Mouse (Mus musculus): Measurements from ENCODE around the gene Pank4. TPM values are rescaled to one million over a fixed set of nuclear protein-coding genes. Genes with fewer than 3 reads are reported as not detected.

Pank4 gene
- polyA plus RNA-seq, 1 experiment from 2014 or later: 50.0 TPM

- peak; percentile 50 for DNase-seq (ENCODE audit: low spot score)
Observed at GRCm38 (mm10) chr4:155019336-155019847, 55.5 kb downstream of the Pank4 start.

GRCm38 (mm10) chr4:155020141-155020540, 56.2 kb downstream of the Pank4 start:
- ATAC-seq (ENCODE audit: insufficient number of reproducible peaks, low FRiP score, low TSS enrichment, low read depth): no peak
- H3K4me2 ChIP-seq (ENCODE audit: low read depth, severe bottlenecking): no peak overlapping the region
- 41% methylated on average over 1 of the region's 1 CpGs for WGBS
- H3K9ac ChIP-seq (ENCODE audit: low read length): no peak overlapping the region
- no peak overlapping the region for H3K27ac ChIP-seq (replicated peaks; ENCODE audit: low read depth, low read length)
- DNase-seq (ENCODE audit: low spot score): no peak
- H3K36me3 ChIP-seq (ENCODE audit: control insufficient read depth, insufficient read depth, low read length): no peaks in the 10 kb centered on the region
- no peak overlapping the region for H3K4me3 ChIP-seq (ENCODE audit: low read depth, low read length)
- no peaks in the 10 kb centered on the region for H3K27me3 ChIP-seq (ENCODE audit: control insufficient read depth, insufficient read depth, low read length)
- H3K9me3 ChIP-seq (ENCODE audit: control insufficient read depth, low read length): no peaks in the 10 kb centered on the region
- peaks cover 6% of the 10 kb centered on the region for H3K4me1 ChIP-seq (ENCODE audit: control insufficient read depth, insufficient read depth, low read length)

More at GRCm38 (mm10) chr4:155019336-155019847, 55.5 kb downstream of the Pank4 start:
- Histone ChIP-seq H3K4me3 (ENCODE audit: low read depth, low read length) (no peak overlapping the region), H3K4me2 (ENCODE audit: low read depth, severe bottlenecking) (no peak overlapping the region; the same call in 1 of the 2 replicates), H3K4me1 (ENCODE audit: control insufficient read depth, insufficient read depth, low read length) (peaks cover 6% of the 10 kb centered on the region), H3K27ac (replicated peaks; ENCODE audit: low read depth, low read length) (no peak overlapping the region), H3K9ac (ENCODE audit: low read length) (no peak overlapping the region), H3K27me3 (ENCODE audit: control insufficient read depth, insufficient read depth, low read length) (no peaks in the 10 kb centered on the region), H3K9me3 (ENCODE audit: control insufficient read depth, low read length) (no peaks in the 10 kb centered on the region), H3K36me3 (ENCODE audit: control insufficient read depth, insufficient read depth, low read length) (no peaks in the 10 kb centered on the region)
- no peak for ATAC-seq (ENCODE audit: insufficient number of reproducible peaks, low FRiP score, low TSS enrichment, low read depth)
- WGBS: 0% methylated on average over 10 of the region's 10 CpGs

- Histone ChIP-seq H3K9me3 (ENCODE audit: control insufficient read depth, low read length) (no peaks in the 10 kb centered on the region), H3K27ac (replicated peaks; ENCODE audit: low read depth, low read length) (no peak overlapping the region), H3K27me3 (ENCODE audit: control insufficient read depth, insufficient read depth, low read length) (no peaks in the 10 kb centered on the region), H3K4me2 (ENCODE audit: low read depth, severe bottlenecking) (no peak overlapping the region), H3K36me3 (ENCODE audit: control insufficient read depth, insufficient read depth, low read length) (no peaks in the 10 kb centered on the region), H3K9ac (ENCODE audit: low read length) (no peak overlapping the region), H3K4me1 (ENCODE audit: control insufficient read depth, insufficient read depth, low read length) (peaks cover 6% of the 10 kb centered on the region), H3K4me3 (ENCODE audit: low read depth, low read length) (no peak overlapping the region)
- no peak for DNase-seq (ENCODE audit: low spot score)
- no peak for ATAC-seq (ENCODE audit: insufficient number of reproducible peaks, low FRiP score, low TSS enrichment, low read depth)
- 64% methylated on average over 9 of the region's 9 CpGs for WGBS
Observed at GRCm38 (mm10) chr4:155020813-155021212, 56.9 kb downstream of the Pank4 start.

- Histone ChIP-seq H3K27ac (replicated peaks; ENCODE audit: low read depth, low read length) (no peak overlapping the region), H3K4me1 (ENCODE audit: control insufficient read depth, insufficient read depth, low read length) (peaks cover 6% of the 10 kb centered on the region), H3K4me3 (ENCODE audit: low read depth, low read length) (no peak overlapping the region), H3K9ac (ENCODE audit: low read length) (no peak overlapping the region), H3K9me3 (ENCODE audit: control insufficient read depth, low read length) (no peaks in the 10 kb centered on the region), H3K27me3 (ENCODE audit: control insufficient read depth, insufficient read depth, low read length) (no peaks in the 10 kb centered on the region), H3K36me3 (ENCODE audit: control insufficient read depth, insufficient read depth, low read length) (no peaks in the 10 kb centered on the region), H3K4me2 (ENCODE audit: low read depth, severe bottlenecking) (no peak overlapping the region)
- no peak for DNase-seq (ENCODE audit: low spot score)
- no peak for ATAC-seq (ENCODE audit: insufficient number of reproducible peaks, low FRiP score, low TSS enrichment, low read depth)
- 67% methylated on average over 7 of the region's 7 CpGs for WGBS
Observed at GRCm38 (mm10) chr4:155022228-155022855, 58.4 kb downstream of the Pank4 start.

GRCm38 (mm10) chr4:155024170-155025010, 60.5 kb downstream of the Pank4 start:
- WGBS: 84% methylated on average over 11 of the region's 11 CpGs

More at GRCm38 (mm10) chr4:155024170-155025010, 60.5 kb downstream of the Pank4 start:
- Histone ChIP-seq H3K4me3 (ENCODE audit: low read depth, low read length) (no peak overlapping the region), H3K4me1 (ENCODE audit: control insufficient read depth, insufficient read depth, low read length) (no peaks in the 10 kb centered on the region), H3K27me3 (ENCODE audit: control insufficient read depth, insufficient read depth, low read length) (no peaks in the 10 kb centered on the region), H3K9ac (ENCODE audit: low read length) (no peak overlapping the region), H3K4me2 (ENCODE audit: low read depth, severe bottlenecking) (no peak overlapping the region), H3K27ac (replicated peaks; ENCODE audit: low read depth, low read length) (no peak overlapping the region), H3K36me3 (ENCODE audit: control insufficient read depth, insufficient read depth, low read length) (no peaks in the 10 kb centered on the region), H3K9me3 (ENCODE audit: control insufficient read depth, low read length) (no peaks in the 10 kb centered on the region)
- ATAC-seq (ENCODE audit: insufficient number of reproducible peaks, low FRiP score, low TSS enrichment, low read depth) (no peak), DNase-seq (ENCODE audit: low spot score) (no peak)

Other genes starting within 250 kb of the Pank4 start
- 0.10 and 0.32 TPM in 2 replicates for gene Ttc34, start 126.7 kb upstream of the Pank4 start, polyA plus RNA-seq (2014; fragmentation: Nextera tagmentation; extraction: Ambion mirVana)
- not detected in 2 replicates for gene Mmel1, start 94.5 kb upstream of the Pank4 start, polyA plus RNA-seq (2014; fragmentation: Nextera tagmentation; extraction: Ambion mirVana)
- gene Fam213b, start 65.0 kb upstream of the Pank4 start, polyA plus RNA-seq (2014; fragmentation: Nextera tagmentation; extraction: Ambion mirVana): 37.4 and 41.9 TPM in 2 replicates
- 0.77 and 1.3 TPM in 2 replicates for gene Tnfrsf14, start 35.6 kb upstream of the Pank4 start, polyA plus RNA-seq (2014; fragmentation: Nextera tagmentation; extraction: Ambion mirVana)
- 0.49 and 0.60 TPM in 2 replicates for gene Hes5, start 3.2 kb upstream of the Pank4 start, polyA plus RNA-seq (2014; fragmentation: Nextera tagmentation; extraction: Ambion mirVana)
- gene Plch2, start 92.7 kb downstream of the Pank4 start, polyA plus RNA-seq (2014; fragmentation: Nextera tagmentation; extraction: Ambion mirVana): 1.0 and 1.2 TPM in 2 replicates
- gene Pex10, start 102.9 kb downstream of the Pank4 start, polyA plus RNA-seq (2014; fragmentation: Nextera tagmentation; extraction: Ambion mirVana): 6.5 and 8.5 TPM in 2 replicates
- gene Rer1, start 122.3 kb downstream of the Pank4 start, polyA plus RNA-seq (2014; fragmentation: Nextera tagmentation; extraction: Ambion mirVana): 137 and 149 TPM in 2 replicates
- 3.5 and 4.5 TPM in 2 replicates for gene Morn1, start 122.5 kb downstream of the Pank4 start, polyA plus RNA-seq (2014; fragmentation: Nextera tagmentation; extraction: Ambion mirVana)

Measured in limb, embryonic 11.5 days (tissue).